Mouse (Mus musculus): ENCODE measurements around the gene Nudc. TPM values are rescaled to one million over a fixed set of nuclear protein-coding genes. Genes with fewer than 3 reads are reported as not detected.

Gene Nudc
- 10 to 100 TPM; 44.9 to 54.0 TPM for total RNA-seq (2023)

DNA sequence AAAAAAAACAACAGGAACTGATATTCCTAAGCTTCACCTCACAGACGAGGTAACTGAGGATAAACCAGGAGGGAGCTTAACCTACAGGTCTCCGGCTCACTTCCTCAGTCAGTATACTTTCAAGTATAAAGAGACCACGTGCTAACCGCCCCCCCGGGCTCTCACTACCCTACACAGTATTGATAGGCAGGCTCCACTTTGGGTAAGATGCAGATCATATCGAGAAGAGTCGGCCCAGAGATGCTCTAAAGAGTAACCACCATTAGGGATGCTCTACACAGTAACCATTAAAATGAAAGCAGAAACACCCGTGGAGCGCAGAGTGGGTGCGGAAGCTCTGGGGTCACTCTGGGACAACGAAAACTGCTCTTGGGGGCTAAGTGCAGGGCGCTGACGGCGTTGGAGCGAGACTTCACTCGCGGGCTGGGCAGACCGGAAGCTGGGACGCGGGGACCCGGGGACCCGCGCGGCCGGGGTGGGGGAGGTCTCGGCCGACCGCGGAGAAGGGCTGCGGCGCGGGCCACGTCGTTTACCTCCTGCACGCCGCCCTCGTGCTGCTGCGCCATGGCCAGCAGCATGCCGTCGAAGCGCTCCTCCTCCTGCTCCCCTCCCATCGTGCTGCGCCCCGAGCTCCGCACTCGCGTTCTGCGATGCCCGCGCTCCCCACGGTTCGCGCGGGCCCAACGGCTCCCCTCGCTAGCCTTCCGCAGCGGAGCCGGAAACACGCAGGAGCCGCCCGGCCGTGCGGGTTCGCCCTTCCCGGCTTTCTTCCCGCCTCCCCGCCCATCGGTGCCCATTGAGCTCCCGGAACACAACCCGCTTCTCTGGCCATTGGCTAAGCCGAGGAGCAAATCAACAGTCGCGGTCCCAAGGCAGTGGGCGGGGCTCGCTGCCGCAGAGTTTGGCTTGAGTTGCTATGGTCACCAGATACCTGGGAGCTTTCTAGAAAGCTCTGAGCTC lies at the start of gene Nudc:
Gene Nudc (minus strand): TSS at position 725 of the 960 bp plus-strand sequence.

DNA sequence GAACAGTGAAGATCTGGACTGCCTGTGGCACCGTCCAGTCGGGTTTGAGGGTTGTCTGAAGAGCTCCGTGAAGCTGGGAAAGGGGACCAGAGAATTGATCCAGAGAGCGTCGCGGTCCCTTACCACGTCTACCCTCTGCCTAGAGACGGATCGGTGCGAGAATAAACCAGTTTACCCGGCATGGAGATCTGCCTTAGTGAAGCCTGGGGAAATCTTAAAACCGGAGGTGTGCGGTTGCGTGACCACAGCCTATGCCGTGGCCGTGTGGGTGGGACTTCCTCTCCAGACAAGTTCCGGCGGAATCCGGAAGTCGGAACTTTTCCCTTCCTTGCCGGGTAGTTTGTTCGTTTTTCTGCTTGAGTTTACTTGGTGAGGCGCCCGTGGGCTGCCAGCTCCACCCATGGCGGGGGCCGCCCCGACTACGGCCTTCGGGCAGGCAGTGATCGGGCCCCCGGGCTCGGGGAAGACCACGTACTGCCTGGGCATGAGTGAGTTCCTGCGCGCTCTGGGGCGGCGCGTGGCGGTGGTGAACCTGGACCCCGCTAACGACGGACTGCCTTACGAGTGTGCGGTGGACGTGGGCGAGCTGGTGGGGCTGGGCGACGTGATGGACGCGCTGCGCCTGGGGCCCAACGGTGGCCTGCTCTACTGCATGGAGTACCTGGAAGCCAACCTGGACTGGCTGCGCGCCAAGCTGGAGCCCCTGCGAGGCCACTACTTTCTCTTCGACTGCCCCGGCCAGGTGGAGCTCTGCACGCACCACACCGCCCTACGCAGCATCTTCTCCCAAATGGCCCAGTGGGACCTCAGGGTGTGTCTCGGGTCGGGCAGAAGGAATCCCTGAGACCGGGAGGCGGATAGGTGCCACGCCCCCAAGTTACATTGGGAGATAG lies 38.5 kb upstream of the Nudc start, which contains the start of gene Gpn2:
Gene Gpn2 (plus strand): TSS at position 304 of the 893 bp plus-strand sequence.

DNA sequence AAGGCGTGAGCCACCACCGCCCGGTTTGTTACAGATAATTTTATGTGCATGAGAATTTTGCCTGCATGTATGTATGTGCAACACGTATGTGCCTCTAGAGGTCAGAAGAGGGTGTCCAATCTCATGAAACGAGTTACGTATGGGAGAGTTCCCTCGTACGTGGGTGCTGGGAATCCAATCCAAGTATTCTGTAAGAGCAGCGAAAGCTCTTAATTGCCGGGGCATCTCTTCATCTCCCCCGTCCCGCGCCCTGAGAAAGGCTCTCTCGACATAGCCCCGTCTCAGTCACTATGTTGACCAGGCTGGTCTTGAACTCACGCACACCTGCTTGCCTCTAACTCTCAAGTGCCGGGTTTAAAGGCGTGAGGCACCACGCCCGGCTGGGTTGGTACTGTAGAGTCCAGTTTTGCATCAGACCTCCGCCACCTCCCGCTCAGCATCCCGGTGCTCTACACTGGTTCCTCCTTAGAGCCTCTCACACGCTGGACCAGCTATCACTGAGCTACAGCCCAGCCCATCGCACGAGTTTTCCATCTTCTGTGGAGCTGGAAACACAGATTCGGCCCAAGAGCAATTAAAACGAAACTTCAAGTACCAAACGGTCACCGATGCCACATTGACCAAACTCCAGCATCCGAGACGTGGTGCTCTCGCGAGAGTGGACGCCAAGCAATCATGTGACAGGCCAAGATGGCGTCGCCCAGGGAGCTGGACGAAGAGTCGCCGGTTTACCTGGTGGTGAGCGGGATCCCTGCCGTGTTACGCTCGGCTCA lies 28.5 kb upstream of the Nudc start, which contains the start of gene Gpatch3:
Gene Gpatch3 (plus strand): TSS at position 676 of the 773 bp plus-strand sequence.

DNA sequence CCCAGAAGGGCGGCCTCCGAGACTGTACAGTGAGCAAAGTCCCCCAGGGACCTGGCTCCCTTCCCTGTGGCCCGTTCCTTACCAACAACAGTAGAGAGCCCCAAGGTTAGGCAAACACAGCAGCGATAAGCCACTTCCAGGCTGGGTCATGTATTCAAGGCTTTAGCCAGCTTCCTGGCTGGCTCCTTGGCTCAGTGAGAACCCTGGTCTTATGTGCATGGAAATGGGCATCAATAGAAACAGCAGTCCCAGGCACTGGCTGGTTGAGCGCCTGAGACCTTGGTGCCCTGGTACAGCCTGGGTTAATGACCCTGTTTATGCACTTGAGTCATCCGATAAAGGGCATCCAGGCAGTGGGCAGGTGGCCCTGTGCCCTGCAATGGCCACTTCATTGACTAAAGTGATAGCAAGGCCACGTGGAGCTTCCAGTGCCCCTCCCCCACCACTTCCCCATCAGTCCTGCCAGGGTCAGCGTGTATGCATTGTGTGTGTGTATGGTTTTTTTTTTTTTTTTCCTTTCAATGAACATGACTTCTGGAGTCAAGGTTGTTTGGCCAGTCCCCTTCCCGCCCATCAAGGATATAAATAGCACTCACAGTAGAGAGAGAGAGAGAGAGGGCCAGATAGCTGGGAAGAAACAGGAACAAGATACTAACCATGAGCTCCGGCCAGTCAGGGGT lies 7.1 kb upstream of the Nudc start, which contains the start of gene Nr0b2:
Gene Nr0b2 (plus strand): TSS at position 609 of the 680 bp plus-strand sequence.

DNA sequence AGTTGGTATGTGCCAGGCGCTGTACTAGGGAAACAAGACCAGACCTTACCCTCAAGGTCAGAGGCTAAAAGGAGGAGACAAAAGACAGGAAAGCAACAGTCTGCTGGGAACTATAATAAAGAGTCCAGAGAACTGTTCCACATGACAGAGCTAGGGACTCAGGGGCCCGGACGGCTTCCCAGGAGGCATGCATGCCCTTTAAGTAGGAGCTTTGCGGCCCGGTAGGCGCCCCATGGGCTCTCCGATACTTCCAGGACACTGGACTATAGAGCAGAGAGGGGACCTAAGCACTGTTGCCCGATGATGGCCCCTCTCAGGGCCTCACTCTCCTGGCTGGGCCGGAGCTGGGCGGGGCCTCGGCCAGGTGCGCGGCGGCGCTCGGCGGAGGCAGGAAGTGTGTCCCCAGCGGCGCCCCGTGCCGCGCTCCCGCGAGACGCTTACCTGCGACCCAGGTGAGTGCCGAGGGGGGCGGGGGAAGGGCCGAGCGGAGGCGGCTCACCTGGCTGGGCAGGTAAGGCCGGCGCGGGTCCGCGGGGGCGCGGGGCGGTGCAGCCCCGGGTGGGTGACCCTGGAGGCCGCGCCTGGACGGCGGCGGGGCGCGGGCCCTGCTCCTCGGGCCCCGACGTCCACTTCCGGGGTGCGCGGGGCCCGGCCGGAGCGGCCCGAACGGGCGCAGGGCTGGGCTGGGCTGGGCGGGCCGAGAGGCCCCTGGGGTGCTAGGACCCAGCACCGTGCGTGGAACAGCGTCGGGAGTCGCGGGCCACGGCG lies 27.0 kb downstream of the Nudc start, which contains the start of gene Kdf1:
Gene Kdf1 (plus strand): TSS at position 363 of the 768 bp plus-strand sequence.

DNA sequence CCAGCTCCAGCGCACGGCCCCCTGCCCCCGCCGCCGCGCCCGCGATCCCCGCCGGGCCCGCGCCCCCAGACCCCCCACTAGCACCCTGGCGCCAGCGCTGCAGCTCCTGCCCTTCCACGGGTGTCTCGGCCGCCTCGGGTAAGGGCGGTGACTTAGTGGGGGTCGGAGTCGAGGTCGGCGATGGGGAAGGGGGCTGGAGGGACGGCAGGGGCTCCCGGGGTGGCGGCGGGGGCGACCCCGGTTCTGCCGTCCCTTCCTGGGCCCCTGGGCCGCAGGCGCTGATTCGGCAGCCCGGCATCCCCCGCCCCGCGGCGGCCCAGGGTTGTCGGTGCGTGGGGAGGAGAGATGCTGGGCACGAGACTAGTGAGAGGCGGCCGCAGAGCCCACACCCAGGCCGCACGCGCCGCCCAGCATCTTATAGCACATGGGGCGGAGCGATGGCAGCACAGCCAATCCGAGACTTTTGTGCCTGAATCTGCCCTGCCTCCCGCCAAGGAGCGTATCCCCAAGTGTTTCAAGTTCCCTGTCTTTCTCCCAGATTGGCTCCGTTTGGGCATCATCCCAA lies 47.6 kb downstream of the Nudc start, which contains the start of gene Trnp1:
Gene Trnp1 (minus strand): TSS at position 391 of the 565 bp plus-strand sequence.

Other genes with a start within 250 kb of the Nudc start
- gene Wdtc1, start 192.5 kb downstream of the Nudc start, total RNA-seq (2023): 10 to 100 TPM; 62.0 to 62.6 TPM
- gene Slc9a1, start 176.3 kb downstream of the Nudc start, total RNA-seq (2023): 10 to 100 TPM; 62.2 to 66.0 TPM
- not detected for gene Tent5b, start 65.9 kb downstream of the Nudc start, total RNA-seq (2023)
- gene Trnp1, start 47.4 kb downstream of the Nudc start, total RNA-seq (2023): not detected
- not detected for gene Kdf1, start 27.0 kb downstream of the Nudc start, total RNA-seq (2023)
- under 1 TPM in 1 of 2 experiments, not detected in 1; 0.31 TPM for gene Nr0b2, start 7.4 kb upstream of the Nudc start, total RNA-seq (2023)
- gene Gpatch3, start 28.7 kb upstream of the Nudc start, total RNA-seq (2023): 10 to 100 TPM; 10.4 to 16.2 TPM
- 10 to 100 TPM; 11.0 to 13.2 TPM for gene Gpn2, start 38.4 kb upstream of the Nudc start, total RNA-seq (2023)
- gene Sfn, start 56.2 kb upstream of the Nudc start, total RNA-seq (2023): 10 to 100 TPM; 10.3 to 11.8 TPM
- gene Zdhhc18, start 104.2 kb upstream of the Nudc start, total RNA-seq (2023): 100 to 1,000 TPM; 110 to 125 TPM
- gene Pigv, start 126.7 kb upstream of the Nudc start, total RNA-seq (2023): 10 to 100 TPM; 16.4 to 21.6 TPM
- 100 to 1,000 TPM; 127 to 138 TPM for gene Arid1a, start 210.8 kb upstream of the Nudc start, total RNA-seq (2023)